Mouse (Mus musculus): ENCODE measurements around the gene Hnrnpll. TPM values are rescaled to one million over a fixed set of nuclear protein-coding genes. Genes with fewer than 3 reads are reported as not detected.

Hnrnpll gene
- polyA plus RNA-seq, 1 experiment: 10.7 TPM

- Histone ChIP-seq H3K27ac (ENCODE audit: insufficient read depth, low read depth, low read length) (no peak overlapping the region), H3K4me3 (ENCODE audit: low read depth, low read length) (no peak overlapping the region), H3K36me3 (ENCODE audit: control insufficient read depth, insufficient read depth, low read length) (peaks cover 35% of the 10 kb centered on the region), H3K4me1 (ENCODE audit: control insufficient read depth, insufficient read depth, insufficient read length, low read length) (peaks cover 4% of the 10 kb centered on the region; the same call in 1 of the 2 replicates), H3K27me3 (ENCODE audit: control insufficient read depth, insufficient read depth, low read length) (no peaks in the 10 kb centered on the region)
- no peak for TF ChIP-seq CTCF (IDR thresholded peaks at IDR 0.05; ENCODE audit: extremely low read depth, insufficient read length, insufficient replicate concordance, low read depth, low read length)
- no peak for TF ChIP-seq POLR2A (IDR thresholded peaks at IDR 0.05; ENCODE audit: low read depth, low read length)
- WGBS: 91% methylated on average over 6 of the region's 6 CpGs
Observed at GRCm38 (mm10) chr17:80028675-80029074, 33.5 kb downstream of the Hnrnpll start.

GRCm38 (mm10) chr17:80026189-80026936, 35.8 kb downstream of the Hnrnpll start:
- peak overlapping the region; percentile 68; the same call in 1 of the 2 replicates for H3K27ac ChIP-seq (ENCODE audit: insufficient read depth, low read depth, low read length)
- 70% methylated on average over 5 of the region's 5 CpGs for WGBS

GRCm38 (mm10) chr17:80022090-80022489, 40.0 kb downstream of the Hnrnpll start:
- no peak overlapping the region for H3K27ac ChIP-seq (ENCODE audit: insufficient read depth, low read depth, low read length)
- H3K36me3 ChIP-seq (ENCODE audit: control insufficient read depth, insufficient read depth, low read length): no peaks in the 10 kb centered on the region
- WGBS: 59% methylated on average over 5 of the region's 5 CpGs

More at GRCm38 (mm10) chr17:80026189-80026936, 35.8 kb downstream of the Hnrnpll start:
- H3K27me3 ChIP-seq (ENCODE audit: control insufficient read depth, insufficient read depth, low read length): no peaks in the 10 kb centered on the region
- TF ChIP-seq POLR2A (IDR thresholded peaks at IDR 0.05; ENCODE audit: low read depth, low read length) (no peak), CTCF (IDR thresholded peaks at IDR 0.05; ENCODE audit: extremely low read depth, insufficient read length, insufficient replicate concordance, low read depth, low read length) (no peak)
- H3K4me1 ChIP-seq (ENCODE audit: control insufficient read depth, insufficient read depth, insufficient read length, low read length): peaks cover 8% of the 10 kb centered on the region; the same call in 1 of the 2 replicates
- peaks cover 21% of the 10 kb centered on the region for H3K36me3 ChIP-seq (ENCODE audit: control insufficient read depth, insufficient read depth, low read length)
- H3K4me3 ChIP-seq (ENCODE audit: low read depth, low read length): no peak overlapping the region

GRCm38 (mm10) chr17:80020495-80020894, 41.6 kb downstream of the Hnrnpll start:
- peaks cover 12% of the 10 kb centered on the region for H3K4me1 ChIP-seq (ENCODE audit: control insufficient read depth, insufficient read depth, insufficient read length, low read length)
- H3K4me3 ChIP-seq (ENCODE audit: low read depth, low read length): no peak overlapping the region
- no peaks in the 10 kb centered on the region for H3K27me3 ChIP-seq (ENCODE audit: control insufficient read depth, insufficient read depth, low read length)
- 64% methylated on average over 2 of the region's 2 CpGs for WGBS
- H3K27ac ChIP-seq (ENCODE audit: insufficient read depth, low read depth, low read length): no peak overlapping the region
- TF ChIP-seq CTCF (IDR thresholded peaks at IDR 0.05; ENCODE audit: extremely low read depth, insufficient read length, insufficient replicate concordance, low read depth, low read length): peak; percentile 34; the same call in 1 of the 2 replicates
- TF ChIP-seq POLR2A (IDR thresholded peaks at IDR 0.05; ENCODE audit: low read depth, low read length): no peak
- no peaks in the 10 kb centered on the region for H3K36me3 ChIP-seq (ENCODE audit: control insufficient read depth, insufficient read depth, low read length)

More at GRCm38 (mm10) chr17:80022090-80022489, 40.0 kb downstream of the Hnrnpll start:
- no peak overlapping the region for H3K4me3 ChIP-seq (ENCODE audit: low read depth, low read length)
- no peaks in the 10 kb centered on the region for H3K27me3 ChIP-seq (ENCODE audit: control insufficient read depth, insufficient read depth, low read length)
- TF ChIP-seq CTCF (IDR thresholded peaks at IDR 0.05; ENCODE audit: extremely low read depth, insufficient read length, insufficient replicate concordance, low read depth, low read length) (no peak), POLR2A (IDR thresholded peaks at IDR 0.05; ENCODE audit: low read depth, low read length) (no peak)
- peaks cover 12% of the 10 kb centered on the region for H3K4me1 ChIP-seq (ENCODE audit: control insufficient read depth, insufficient read depth, insufficient read length, low read length)

GRCm38 (mm10) chr17:80018976-80019541, 43.1 kb downstream of the Hnrnpll start:
- 9% methylated on average over 22 of the region's 22 CpGs for WGBS
- peaks cover 12% of the 10 kb centered on the region for H3K4me1 ChIP-seq (ENCODE audit: control insufficient read depth, insufficient read depth, insufficient read length, low read length)
- H3K4me3 ChIP-seq (ENCODE audit: low read depth, low read length): peak overlapping the region; percentile 42
- H3K36me3 ChIP-seq (ENCODE audit: control insufficient read depth, insufficient read depth, low read length): no peaks in the 10 kb centered on the region
- no peak for TF ChIP-seq POLR2A (IDR thresholded peaks at IDR 0.05; ENCODE audit: low read depth, low read length)
- peak; percentile 65; the same call in 1 of the 2 replicates for TF ChIP-seq CTCF (IDR thresholded peaks at IDR 0.05; ENCODE audit: extremely low read depth, insufficient read length, insufficient replicate concordance, low read depth, low read length)
- H3K27me3 ChIP-seq (ENCODE audit: control insufficient read depth, insufficient read depth, low read length): no peaks in the 10 kb centered on the region
- H3K27ac ChIP-seq (ENCODE audit: insufficient read depth, low read depth, low read length): no peak overlapping the region

- Histone ChIP-seq H3K4me1 (ENCODE audit: control insufficient read depth, insufficient read depth, insufficient read length, low read length) (peaks cover 10% of the 10 kb centered on the region), H3K27me3 (ENCODE audit: control insufficient read depth, insufficient read depth, low read length) (no peaks in the 10 kb centered on the region), H3K27ac (ENCODE audit: insufficient read depth, low read depth, low read length) (no peak overlapping the region), H3K4me3 (ENCODE audit: low read depth, low read length) (no peak overlapping the region), H3K36me3 (ENCODE audit: control insufficient read depth, insufficient read depth, low read length) (no peaks in the 10 kb centered on the region)
- WGBS: 30% methylated on average over 12 of the region's 12 CpGs
- TF ChIP-seq CTCF (IDR thresholded peaks at IDR 0.05; ENCODE audit: extremely low read depth, insufficient read length, insufficient replicate concordance, low read depth, low read length): no peak
- no peak for TF ChIP-seq POLR2A (IDR thresholded peaks at IDR 0.05; ENCODE audit: low read depth, low read length)
Observed at GRCm38 (mm10) chr17:80018239-80018975, 43.7 kb downstream of the Hnrnpll start.

All from small intestine, adult 2 months (tissue).